Mouse (Mus musculus) heart, adult 2 months (tissue): ENCODE data around the gene Qrfp. TPM values are rescaled to one million over a fixed set of nuclear protein-coding genes. Genes with fewer than 3 reads are reported as not detected.

Experiments used
- DNase-seq, 2 experiments: peaks; one replicate each; pipeline ENCODE4 v3.0.0; 2021
- H3K27ac ChIP-seq: fragments of 200-600 bp; 2 replicates; pipeline ENCODE4 v1.8.1; 2022
- H3K27me3 ChIP-seq: fragments of 200-500 bp; 2 replicates; pipeline ENCODE4 v1.6.1; 2012; ENCODE audit warnings: mild to moderate bottlenecking, low read length, inconsistent platforms, mixed read lengths; ENCODE audit not compliant: control insufficient read depth, insufficient read depth
- H3K36me3 ChIP-seq: fragments of 200-500 bp; 2 replicates; pipeline ENCODE4 v1.6.1; 2012; ENCODE audit warnings: low read length, inconsistent platforms; ENCODE audit not compliant: control insufficient read depth, insufficient read depth
- H3K4me1 ChIP-seq: fragments of 200-500 bp; 2 replicates; pipeline ENCODE4 v1.6.1; 2011; ENCODE audit warnings: low read length; ENCODE audit not compliant: control insufficient read depth, insufficient read depth
- H3K4me3 ChIP-seq: fragments of 200-600 bp; 2 replicates; pipeline ENCODE4 v1.8.1; 2022
- H3K79me2 ChIP-seq: fragments of 200-500 bp; replicated peaks from 2 replicates; pipeline ENCODE4 v1.6.1; 2012; ENCODE audit warnings: mild to moderate bottlenecking, inconsistent platforms, low read length, moderate library complexity, mixed read lengths; ENCODE audit not compliant: control insufficient read depth, insufficient read depth
- H3K9ac ChIP-seq: fragments of 200-500 bp; 2 replicates; pipeline ENCODE4 v1.6.1; 2012; ENCODE audit warnings: low read depth, mild to moderate bottlenecking, control low read depth, inconsistent platforms, low read length, mixed read lengths
- CTCF ChIP-seq: fragments of 200-600 bp; IDR thresholded peaks from 2 replicates; pipeline ENCODE4 v1.8.1; 2022; ENCODE audit warnings: antibody characterized with exemption, mild to moderate bottlenecking, moderate library complexity
- EP300 ChIP-seq: fragments of 200-500 bp; IDR thresholded peaks from 2 replicates; pipeline ENCODE4 v1.6.1; 2011; ENCODE audit warnings: low read depth, low read length, control low read depth; ENCODE audit not compliant: insufficient read depth
- POLR2A ChIP-seq: fragments of 200-500 bp; IDR thresholded peaks from 2 replicates; pipeline ENCODE4 v1.6.1; 2011; ENCODE audit warnings: mild to moderate bottlenecking, low read depth, low read length, control low read depth; ENCODE audit not compliant: insufficient read depth
- WGBS: fragments of 180-500 bp; shearing (Covaris S2); methylation state at CpG from one replicate; pipeline ENCODE4 v1.1.7; 2018; 5-methylcytosine and 5-hydroxymethylcytosine counted together
- intact Hi-C: fragments of 180-260 bp; cut with DNase I; formaldehyde crosslinking; loops from one replicate; pipeline ENCODE4 v1.15.1; 2025
- polyA plus RNA-seq: library from polyadenylated mRNA; depleted of rRNA; stranded (reverse); fragments of >200 nt; gene quantifications from 2 replicates; pipeline ENCODE4 v1.2.3, GENCODE M21; 2012; rRNA removed
- total RNA-seq, 2 experiments: library from RNA; stranded (reverse); gene quantifications; 2 replicates each; pipeline ENCODE4 v1.2.3; 2021

Qrfp gene
- total and polyA plus RNA-seq, 3 experiments = 0.04 TPM; not detected in 2

DNA sequence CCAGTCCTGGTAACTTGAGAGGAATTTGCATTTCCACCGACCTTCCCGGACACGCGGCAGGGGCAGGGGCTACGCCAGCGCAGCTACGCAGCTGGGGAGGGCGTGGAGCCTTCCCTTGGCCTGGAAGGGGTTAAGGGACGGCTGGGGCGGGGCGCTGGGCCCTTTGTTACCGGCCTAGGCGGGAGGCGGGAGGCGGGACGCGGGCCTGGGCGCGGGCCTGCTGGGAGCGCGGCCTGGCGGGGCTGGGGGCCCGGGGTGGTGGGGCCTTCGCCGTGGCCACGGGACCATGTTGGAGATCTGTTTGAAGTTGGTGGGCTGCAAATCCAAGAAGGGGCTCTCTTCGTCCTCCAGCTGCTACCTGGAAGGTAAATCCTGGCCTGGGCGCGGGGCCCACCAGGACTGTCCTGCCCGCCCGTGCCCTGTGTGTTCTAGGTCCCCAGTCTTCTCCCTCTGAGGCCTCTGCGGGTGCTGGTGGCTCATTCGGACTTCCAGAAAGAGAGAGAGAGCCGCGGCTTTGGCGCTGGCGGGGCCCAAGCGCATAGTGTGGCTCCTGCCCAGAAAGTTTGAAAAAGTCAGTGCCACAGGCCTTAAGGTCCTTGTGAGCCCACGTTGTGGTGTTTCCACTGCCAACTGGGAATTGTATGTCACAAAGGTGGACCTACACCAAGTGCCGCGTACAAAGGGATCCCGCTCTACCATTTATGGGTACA lies 50.5 kb downstream of the Qrfp start:
- peaks cover 14% of the 10 kb centered on the region for H3K4me1 ChIP-seq
- peaks cover 19% of the 10 kb centered on the region for H3K36me3 ChIP-seq

DNA sequence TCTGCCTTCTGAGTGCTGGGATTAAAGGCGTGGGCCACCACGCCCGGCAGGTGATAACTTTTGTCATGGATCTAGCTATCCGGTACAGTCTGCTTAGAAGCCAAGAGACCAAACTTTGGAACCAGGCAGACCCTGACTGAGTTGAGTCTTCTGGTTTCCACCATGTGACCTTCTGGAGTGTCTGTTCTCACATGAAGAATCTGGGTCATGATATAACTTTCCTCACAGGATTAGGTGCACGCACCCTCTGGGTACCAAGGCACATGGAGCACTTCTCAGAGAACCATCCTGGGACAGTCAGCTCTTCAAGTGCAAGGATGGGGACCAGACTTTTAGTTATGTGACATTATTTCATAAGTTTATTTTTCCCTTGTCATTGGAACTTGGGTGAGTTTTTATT lies 51.4 kb downstream of the Qrfp start:
- intact Hi-C loops = loop anchor here (2.0 kb wide), 1 partner anchor 16 kb away; no protein-coding TSS in a partner anchor
- TF ChIP-seq CTCF = no peak
- TF ChIP-seq EP300 = no peak
- TF ChIP-seq POLR2A = no peak
- H3K4me1 ChIP-seq = peaks cover 14% of the 10 kb centered on the region
- peaks cover 19% of the 10 kb centered on the region for H3K36me3 ChIP-seq
- DNase-seq = no peak
- no peak overlapping the region for H3K9ac ChIP-seq
- H3K27me3 ChIP-seq = no peaks in the 10 kb centered on the region
- WGBS = 76% methylated on average over 5 of the region's 5 CpGs
- H3K79me2 ChIP-seq = peaks cover 1% of the 10 kb centered on the region; the same call in 1 of the 2 replicates
- peak overlapping the region; percentile 99 for H3K27ac ChIP-seq
- H3K4me3 ChIP-seq = peak overlapping the region; percentile 88; the same call in 1 of the 2 replicates

More for the DNA sequence above, 50.5 kb downstream of the Qrfp start:
- Histone ChIP-seq H3K27ac (peak overlapping the region; percentile 99), H3K79me2 (peaks cover 1% of the 10 kb centered on the region; the same call in 1 of the 2 replicates), H3K4me3 (peak overlapping the region; percentile 88), H3K27me3 (no peaks in the 10 kb centered on the region), H3K9ac (peak overlapping the region; percentile 96)
- TF ChIP-seq EP300 = no peak
- TF ChIP-seq POLR2A = no peak
- TF ChIP-seq CTCF = no peak
- intact Hi-C loops = loop anchor here (2.0 kb wide), 3 partner anchors 15 to 71 kb away; partner anchors contain the start of gene Abl1
- WGBS = under 1% methylated on average over 42 of the region's 42 CpGs
- DNase-seq = peak; percentile 90 to 92

DNA sequence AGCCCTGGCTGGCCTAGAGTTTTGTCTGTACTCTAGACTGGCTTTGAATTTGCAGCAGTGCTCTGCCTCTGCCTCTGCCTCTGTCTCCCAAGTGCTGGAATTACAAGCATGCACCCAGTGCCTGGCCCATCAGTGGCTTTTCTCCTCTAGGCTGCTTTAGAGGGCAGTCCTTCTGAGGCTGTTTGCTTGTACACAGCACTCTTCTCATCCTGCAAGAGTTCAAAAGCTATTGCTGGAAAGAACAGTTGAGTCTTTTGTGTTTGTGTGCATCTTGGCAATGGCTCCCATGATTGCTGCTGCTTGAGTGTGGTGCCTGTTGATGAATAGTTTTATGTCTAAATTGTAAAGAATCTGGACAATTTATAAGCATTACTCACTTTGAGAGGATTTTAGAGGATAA lies 52.9 kb downstream of the Qrfp start:
- no peak for DNase-seq
- intact Hi-C loops = loop anchor here (1.0 kb wide), 1 partner anchor 23 kb away; no protein-coding TSS in a partner anchor
- no peaks in the 10 kb centered on the region for H3K27me3 ChIP-seq
- H3K4me1 ChIP-seq = peaks cover 7% of the 10 kb centered on the region
- H3K4me3 ChIP-seq = no peak overlapping the region
- no peak overlapping the region; the same call in 1 of the 2 replicates for H3K27ac ChIP-seq
- no peak for TF ChIP-seq EP300
- TF ChIP-seq CTCF = no peak
- peaks cover 1% of the 10 kb centered on the region; the same call in 1 of the 2 replicates for H3K79me2 ChIP-seq
- H3K36me3 ChIP-seq = peaks cover 8% of the 10 kb centered on the region
- H3K9ac ChIP-seq = no peak overlapping the region

Other genes with a start within 250 kb of the Qrfp start
- gene Fubp3, start 237.9 kb downstream of the Qrfp start, total RNA-seq = 10 to 100 TPM; 12.7 to 13.4 TPM
- 9.2 and 9.5 TPM in 2 replicates for gene Fubp3, start 237.9 kb downstream of the Qrfp start, polyA plus RNA-seq
- not detected for gene Prdm12, start 170.5 kb downstream of the Qrfp start, total RNA-seq
- gene Prdm12, start 170.5 kb downstream of the Qrfp start, polyA plus RNA-seq = not detected in 2 replicates
- gene Exosc2, start 139.9 kb downstream of the Qrfp start, total RNA-seq = 1 to 10 TPM; 8.7 to 9.0 TPM
- 5.5 and 13.1 TPM in 2 replicates for gene Exosc2, start 139.9 kb downstream of the Qrfp start, polyA plus RNA-seq
- 10 to 100 TPM; 29.4 to 31.8 TPM for gene Abl1, start 122.2 kb downstream of the Qrfp start, total RNA-seq
- gene Abl1, start 122.2 kb downstream of the Qrfp start, polyA plus RNA-seq = 27.5 and 39.9 TPM in 2 replicates
- gene Fibcd1, start 35.4 kb upstream of the Qrfp start, total RNA-seq = not detected
- gene Fibcd1, start 35.4 kb upstream of the Qrfp start, polyA plus RNA-seq = not detected in 2 replicates
- under 1 TPM; 0.36 to 0.57 TPM for gene Lamc3, start 76.7 kb upstream of the Qrfp start, total RNA-seq
- gene Lamc3, start 76.7 kb upstream of the Qrfp start, polyA plus RNA-seq = 1.2 and 2.3 TPM in 2 replicates
- 1 to 10 TPM; 2.4 to 2.7 TPM for gene Aif1l, start 139.6 kb upstream of the Qrfp start, total RNA-seq
- 4.2 and 4.6 TPM in 2 replicates for gene Aif1l, start 139.6 kb upstream of the Qrfp start, polyA plus RNA-seq
- gene Nup214, start 163.9 kb upstream of the Qrfp start, total RNA-seq = 10 to 100 TPM; 27.5 to 28.6 TPM
- 18.5 and 18.6 TPM in 2 replicates for gene Nup214, start 163.9 kb upstream of the Qrfp start, polyA plus RNA-seq